ENCODE assay signal across 22 mouse cellular contexts in genomic region chr1:173451665-173452064, GRCm38 (mm10). TPM values are rescaled to one million over a fixed set of nuclear protein-coding genes. Genes with fewer than 3 reads are reported as not detected.
A peak's percentile ranks its signal among the peaks of the same experiment; 100 is the strongest.
DNase-seq lines count a peak whose midpoint lies in the region; ATAC-seq and TF ChIP-seq lines count a peak whose summit lies in the region.
"Had no signal": no experiment of that assay in that cellular context is flagged by ENCODE, and none has a peak within 500 bp of the region (broad histone marks: within the 10 kb centered on the region; RNA-seq: fewer than 3 reads in every experiment).

No protein-coding gene starts in this region.

- no peak overlapping the region for H3K9ac ChIP-seq in kidney, embryonic 14.5 days (ENCODE audit: low read depth, low read length)
- H3K9ac ChIP-seq in forebrain, embryonic 13.5 days, result no peak overlapping the region
- H3K9ac ChIP-seq: embryonic facial prominence, embryonic 13.5 days; hindbrain, embryonic 14.5 days; neural tube, embryonic 12.5 days had no signal

- WGBS in lung, adult 2 months, result 82% methylated on average over 5 of the region's 5 CpGs
- WGBS in macrophage (ENCODE audit: missing documents), result 32% methylated on average over 5 of the region's 5 CpGs
- 86% methylated on average over 5 of the region's 5 CpGs for WGBS in kidney, embryonic 14.5 days
- 97% methylated on average over 5 of the region's 5 CpGs for WGBS in forebrain, embryonic 13.5 days

- peaks cover 63% of the 10 kb centered on the region for H3K79me2 ChIP-seq in macrophage (ENCODE audit: inconsistent target)

- no peak overlapping the region for H3K4me3 ChIP-seq in lung, adult 2 months (replicated peaks; ENCODE audit: extremely low read depth, low read depth, low read length)
- H3K4me3 ChIP-seq in macrophage (ENCODE audit: inconsistent target), result no peak overlapping the region
- no peak overlapping the region for H3K4me3 ChIP-seq in kidney, embryonic 14.5 days (ENCODE audit: low read length)
- no peak overlapping the region for H3K4me3 ChIP-seq in forebrain, embryonic 13.5 days
- H3K4me3 ChIP-seq: embryonic facial prominence, embryonic 13.5 days; layer of hippocampus, adult 2 months; neural tube, embryonic 12.5 days had no signal

- no peaks in the 10 kb centered on the region for H3K27me3 ChIP-seq in kidney, embryonic 14.5 days (ENCODE audit: control insufficient read depth, insufficient read depth, low read length)
- H3K27me3 ChIP-seq in forebrain, embryonic 13.5 days, result no peaks in the 10 kb centered on the region
- H3K27me3 ChIP-seq: embryonic facial prominence, embryonic 13.5 days; neural tube, embryonic 12.5 days had no signal

- peak overlapping the region; percentile 37 for H3K27ac ChIP-seq in macrophage
- no peak overlapping the region for H3K27ac ChIP-seq in kidney, embryonic 14.5 days (ENCODE audit: low read depth, low read length)
- H3K27ac ChIP-seq in forebrain, embryonic 13.5 days, result no peak overlapping the region
- H3K27ac ChIP-seq: embryonic facial prominence, embryonic 13.5 days; hindbrain, embryonic 14.5 days; kidney, postnatal 0 days; layer of hippocampus, adult 2 months; neural tube, embryonic 12.5 days had no signal

- TF ChIP-seq CTCF in lung, adult 2 months (IDR thresholded peaks at IDR 0.05; ENCODE audit: insufficient read depth, low read length), result no peak

- peak; percentile 35 for DNase-seq in layer of hippocampus, adult 11-12 months (ENCODE audit: low spot score)
- DNase-seq in layer of hippocampus, postnatal 36 days, result no peak
- peak; percentile 41 for DNase-seq in lung, postnatal 36 days
- DNase-seq in lung, adult 2 months, result no peak
- DNase-seq: adrenal gland, postnatal 14 days; cerebellum, adult 9-10 months; gastrocnemius, postnatal 10 days; heart, postnatal 10 days; lung, postnatal 4 days; midbrain, embryonic 14.5 days; right cerebral cortex, postnatal 14 days; thymus, postnatal 14 days had no signal

- no peak overlapping the region for H3K4me2 ChIP-seq in kidney, embryonic 14.5 days (replicated peaks; ENCODE audit: low read depth, low read length)
- no peak overlapping the region for H3K4me2 ChIP-seq in forebrain, embryonic 13.5 days
- H3K4me2 ChIP-seq: embryonic facial prominence, embryonic 13.5 days; hindbrain, embryonic 14.5 days; neural tube, embryonic 12.5 days had no signal

- no peaks in the 10 kb centered on the region for H3K9me3 ChIP-seq in kidney, embryonic 14.5 days (ENCODE audit: control insufficient read depth, low read length)
- H3K9me3 ChIP-seq in forebrain, embryonic 13.5 days (replicated peaks), result no peaks in the 10 kb centered on the region
- H3K9me3 ChIP-seq: embryonic facial prominence, embryonic 13.5 days; neural tube, embryonic 12.5 days had no signal

- H3K4me1 ChIP-seq in lung, adult 2 months (ENCODE audit: control insufficient read depth, insufficient read depth, low read length), result no peaks in the 10 kb centered on the region
- no peaks in the 10 kb centered on the region for H3K4me1 ChIP-seq in kidney, embryonic 14.5 days (ENCODE audit: control insufficient read depth, insufficient read depth, low read length)
- no peaks in the 10 kb centered on the region for H3K4me1 ChIP-seq in forebrain, embryonic 13.5 days
- H3K4me1 ChIP-seq: embryonic facial prominence, embryonic 13.5 days; neural tube, embryonic 12.5 days had no signal

- peaks cover 52% of the 10 kb centered on the region for H3K36me3 ChIP-seq in macrophage (ENCODE audit: inconsistent target)
- H3K36me3 ChIP-seq in kidney, embryonic 14.5 days (ENCODE audit: control insufficient read depth, insufficient read depth, low read length), result no peaks in the 10 kb centered on the region
- no peaks in the 10 kb centered on the region for H3K36me3 ChIP-seq in forebrain, embryonic 13.5 days (ENCODE audit: poor library complexity, severe bottlenecking)
- H3K36me3 ChIP-seq: embryonic facial prominence, embryonic 13.5 days; neural tube, embryonic 12.5 days had no signal

- no peak for ATAC-seq in kidney, embryonic 14.5 days (ENCODE audit: low FRiP score, low TSS enrichment)
- no peak for ATAC-seq in forebrain, embryonic 13.5 days
- ATAC-seq: intestine, embryonic 16.5 days had no signal

- no peak for TF ChIP-seq POLR2A in lung, adult 2 months (IDR thresholded peaks at IDR 0.05; ENCODE audit: borderline replicate concordance, extremely low read depth, low read depth, low read length)

RNA-seq across cellular contexts. Expression of gene Ifi206, which starts 39.2 kb away (rescaled TPM):
- not detected for total RNA-seq in layer of hippocampus, postnatal 36 days (2021)
- polyA plus RNA-seq in lung, adult 2 months (2012; rRNA removed), result 1.6 and 4.0 TPM in 2 replicates
- total RNA-seq in macrophage (2018; cell fraction: chromatin; rRNA removed), result 100 to 1,000 TPM in 2 of 26 experiments, 10 to 100 TPM in 18, 1 to 10 TPM in 6; 4.1 to 146 (median 45.7) TPM
- 100 to 1,000 TPM in 13 of 26 experiments, 10 to 100 TPM in 13; 22.2 to 328 (median 168) TPM for total RNA-seq in macrophage (2018; cell fraction: cytosol; rRNA removed)
- total RNA-seq in macrophage (2018; cell fraction: nucleus; rRNA removed), result 100 to 1,000 TPM in 14 of 26 experiments, 10 to 100 TPM in 12; 14.6 to 180 (median 122) TPM
- polyA plus RNA-seq in macrophage (2018), result 25.2 to 49.7 TPM (median 27.2 TPM) in 3 replicates
- 0.09 and 0.19 TPM in 2 replicates for polyA plus RNA-seq in kidney, embryonic 14.5 days (2014; fragmentation: Nextera tagmentation; extraction: Ambion mirVana)
- not detected in 2 replicates for polyA plus RNA-seq in forebrain, embryonic 13.5 days (2015; fragmentation: Nextera tagmentation; extraction: Ambion mirVana)
- total RNA-seq: gastrocnemius, postnatal 10 days; layer of hippocampus, adult 2 months had no signal
- polyA plus RNA-seq: embryonic facial prominence, embryonic 13.5 days; hindbrain, embryonic 14.5 days; limb, embryonic 11.5 days; neural tube, embryonic 12.5 days had no signal

Comparison
In these comparisons a context has a peak if more than half of its experiments do, and no peak if none do; other contexts are left out.
1. DNase-seq: peak in layer of hippocampus, adult 11-12 months (single experiment) and lung, postnatal 36 days (single experiment); none in layer of hippocampus, postnatal 36 days (0 of 2) and lung, adult 2 months (single experiment).